Mouse (Mus musculus): ENCODE data around the gene Wwox. TPM values are rescaled to one million over a fixed set of nuclear protein-coding genes. Genes with fewer than 3 reads are reported as not detected.

Wwox gene
- polyA plus RNA-seq, 1 experiment from 2014 or later = 11.3 TPM

DNA sequence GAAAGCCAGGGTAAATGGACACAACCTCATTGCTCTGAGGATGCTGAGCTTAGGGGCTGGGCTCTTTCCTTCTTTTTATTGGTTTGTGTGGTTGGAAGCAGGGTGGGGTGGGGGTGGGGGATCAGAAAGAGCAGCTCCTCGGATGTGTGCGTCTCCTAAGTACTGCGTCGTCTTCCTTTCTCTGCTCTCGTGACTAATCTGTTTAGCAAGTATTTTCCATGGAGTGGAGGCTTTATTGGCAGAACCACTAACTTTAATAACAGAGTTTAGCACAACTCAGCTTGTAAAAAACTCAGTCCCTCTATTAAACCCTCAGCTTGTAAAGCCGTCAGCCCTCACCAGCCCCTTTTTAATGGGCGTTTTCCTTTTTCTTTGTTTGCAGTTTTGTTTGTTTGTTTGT, 762.3 kb downstream of the Wwox start:
- Histone ChIP-seq H3K27me3 (ENCODE audit: control insufficient read depth, insufficient read depth, low read length) (peaks cover 14% of the 10 kb centered on the region), H3K9ac (ENCODE audit: low read length) (no peak overlapping the region), H3K9me3 (ENCODE audit: control insufficient read depth, low read length) (no peaks in the 10 kb centered on the region), H3K4me2 (ENCODE audit: low read length) (no peak overlapping the region), H3K36me3 (ENCODE audit: control insufficient read depth, insufficient read depth, low read length) (no peaks in the 10 kb centered on the region), H3K4me3 (ENCODE audit: control insufficient read depth in 1 of 2, insufficient read depth in 1 of 2, low read depth in 1 of 2, low read length in 2 of 2) (no peak overlapping the region), H3K27ac (replicated peaks in 1 of 2; ENCODE audit: control insufficient read depth in 1 of 2, insufficient read depth in 1 of 2, low read depth in 2 of 2, low read length in 2 of 2) (no peak overlapping the region), H3K4me1 (ENCODE audit: control insufficient read depth in 2 of 2, insufficient read depth in 2 of 2, low read length in 2 of 2) (no peaks in the 10 kb centered on the region; a peak in 1 of 4 replicates)
- WGBS = 48% methylated on average over 7 of the region's 7 CpGs
- ATAC-seq (ENCODE audit: insufficient number of reproducible peaks, insufficient read depth, low FRiP score, low read depth) = no peak

GRCm38 (mm10) chr8:115207480-115207879, 768.0 kb downstream of the Wwox start:
- Histone ChIP-seq H3K9me3 (ENCODE audit: control insufficient read depth, low read length) (no peaks in the 10 kb centered on the region), H3K9ac (ENCODE audit: low read length) (no peak overlapping the region), H3K4me1 (ENCODE audit: control insufficient read depth in 2 of 2, insufficient read depth in 2 of 2, low read length in 2 of 2) (peaks cover 5 to 6% of the 10 kb centered on the region in 2 experiments; a peak in 2 of 4 replicates), H3K36me3 (ENCODE audit: control insufficient read depth, insufficient read depth, low read length) (no peaks in the 10 kb centered on the region), H3K4me2 (ENCODE audit: low read length) (no peak overlapping the region), H3K27ac (replicated peaks in 1 of 2; ENCODE audit: control insufficient read depth in 1 of 2, insufficient read depth in 1 of 2, low read depth in 2 of 2, low read length in 2 of 2) (no peak overlapping the region), H3K4me3 (ENCODE audit: control insufficient read depth in 1 of 2, insufficient read depth in 1 of 2, low read depth in 1 of 2, low read length in 2 of 2) (no peak overlapping the region), H3K27me3 (ENCODE audit: control insufficient read depth, insufficient read depth, low read length) (0 out of 2 replicates have a peak, but pooled peaks cover 3% of the 10 kb centered on the region)
- 64% methylated on average over 11 of the region's 11 CpGs for WGBS
- no peak for ATAC-seq (ENCODE audit: insufficient number of reproducible peaks, insufficient read depth, low FRiP score, low read depth)

- Histone ChIP-seq H3K36me3 (ENCODE audit: control insufficient read depth, insufficient read depth, low read length) (no peaks in the 10 kb centered on the region), H3K9me3 (ENCODE audit: control insufficient read depth, low read length) (no peaks in the 10 kb centered on the region), H3K27ac (replicated peaks in 1 of 2; ENCODE audit: control insufficient read depth in 1 of 2, insufficient read depth in 1 of 2, low read depth in 2 of 2, low read length in 2 of 2) (no peak overlapping the region), H3K4me2 (ENCODE audit: low read length) (no peak overlapping the region), H3K9ac (ENCODE audit: low read length) (no peak overlapping the region), H3K4me1 (ENCODE audit: control insufficient read depth in 2 of 2, insufficient read depth in 2 of 2, low read length in 2 of 2) (peaks cover 5 to 6% of the 10 kb centered on the region in 2 experiments; a peak in 2 of 4 replicates), H3K27me3 (ENCODE audit: control insufficient read depth, insufficient read depth, low read length) (0 out of 2 replicates have a peak, but pooled peaks cover 3% of the 10 kb centered on the region), H3K4me3 (ENCODE audit: control insufficient read depth in 1 of 2, insufficient read depth in 1 of 2, low read depth in 1 of 2, low read length in 2 of 2) (no peak overlapping the region)
- 64% methylated on average over 15 of the region's 15 CpGs for WGBS
- ATAC-seq (ENCODE audit: insufficient number of reproducible peaks, insufficient read depth, low FRiP score, low read depth) = no peak
These were observed 769.1 kb downstream of the Wwox start for GRCm38 (mm10) chr8:115208415-115209192.

DNA sequence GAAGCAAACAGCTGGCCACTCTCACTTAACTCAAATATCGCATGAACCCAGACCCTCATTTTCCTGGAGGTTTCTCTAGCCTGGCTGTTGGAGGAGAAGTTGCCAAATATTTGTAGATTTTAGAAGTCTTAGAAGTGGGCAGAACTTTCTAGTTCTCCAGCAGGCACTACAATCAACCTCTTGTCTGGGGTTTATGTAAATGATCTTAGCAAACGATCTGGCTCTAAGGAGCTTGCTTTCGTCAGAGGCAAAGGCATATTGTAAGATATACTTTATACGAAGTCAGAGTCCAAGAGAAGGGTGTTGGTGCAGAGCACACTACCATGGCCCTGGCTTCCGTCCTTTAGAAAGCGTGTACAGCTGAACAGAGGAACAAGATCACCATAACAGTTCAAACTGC, 770.6 kb downstream of the Wwox start:
- peaks cover 5 to 6% of the 10 kb centered on the region in 2 experiments; a peak in 2 of 4 replicates for H3K4me1 ChIP-seq (ENCODE audit: control insufficient read depth in 2 of 2, insufficient read depth in 2 of 2, low read length in 2 of 2)
- H3K27me3 ChIP-seq (ENCODE audit: control insufficient read depth, insufficient read depth, low read length) = 0 out of 2 replicates have a peak, but pooled peaks cover 3% of the 10 kb centered on the region
- 64% methylated on average over 6 of the region's 6 CpGs for WGBS
- no peak overlapping the region for H3K9ac ChIP-seq (ENCODE audit: low read length)
- no peaks in the 10 kb centered on the region for H3K9me3 ChIP-seq (ENCODE audit: control insufficient read depth, low read length)
- H3K4me3 ChIP-seq (ENCODE audit: control insufficient read depth in 1 of 2, insufficient read depth in 1 of 2, low read depth in 1 of 2, low read length in 2 of 2) = no peak overlapping the region
- H3K36me3 ChIP-seq (ENCODE audit: control insufficient read depth, insufficient read depth, low read length) = no peaks in the 10 kb centered on the region
- no peak overlapping the region for H3K27ac ChIP-seq (replicated peaks in 1 of 2; ENCODE audit: control insufficient read depth in 1 of 2, insufficient read depth in 1 of 2, low read depth in 2 of 2, low read length in 2 of 2)
- ATAC-seq (ENCODE audit: insufficient number of reproducible peaks, insufficient read depth, low FRiP score, low read depth) = no peak
- H3K4me2 ChIP-seq (ENCODE audit: low read length) = no peak overlapping the region

- WGBS = 79% methylated on average over 4 of the region's 4 CpGs
- H3K4me1 ChIP-seq (ENCODE audit: control insufficient read depth in 2 of 2, insufficient read depth in 2 of 2, low read length in 2 of 2) = peaks cover 9 to 11% of the 10 kb centered on the region in 2 experiments; a peak in 2 of 4 replicates
- no peak overlapping the region for H3K9ac ChIP-seq (ENCODE audit: low read length)
- 0 out of 2 replicates have a peak, but pooled peaks cover 3% of the 10 kb centered on the region for H3K27me3 ChIP-seq (ENCODE audit: control insufficient read depth, insufficient read depth, low read length)
- H3K9me3 ChIP-seq (ENCODE audit: control insufficient read depth, low read length) = no peaks in the 10 kb centered on the region
- H3K4me3 ChIP-seq (ENCODE audit: control insufficient read depth in 1 of 2, insufficient read depth in 1 of 2, low read depth in 1 of 2, low read length in 2 of 2) = no peak overlapping the region
- ATAC-seq (ENCODE audit: insufficient number of reproducible peaks, insufficient read depth, low FRiP score, low read depth) = no peak
- H3K27ac ChIP-seq (replicated peaks in 1 of 2; ENCODE audit: control insufficient read depth in 1 of 2, insufficient read depth in 1 of 2, low read depth in 2 of 2, low read length in 2 of 2) = no peak overlapping the region
- no peaks in the 10 kb centered on the region for H3K36me3 ChIP-seq (ENCODE audit: control insufficient read depth, insufficient read depth, low read length)
- no peak overlapping the region for H3K4me2 ChIP-seq (ENCODE audit: low read length)
These were observed 773.7 kb downstream of the Wwox start for GRCm38 (mm10) chr8:115213126-115213525.

GRCm38 (mm10) chr8:115214870-115215269, 775.4 kb downstream of the Wwox start:
- H3K27ac ChIP-seq (replicated peaks in 1 of 2; ENCODE audit: control insufficient read depth in 1 of 2, insufficient read depth in 1 of 2, low read depth in 2 of 2, low read length in 2 of 2) = no peak overlapping the region
- no peak overlapping the region for H3K9ac ChIP-seq (ENCODE audit: low read length)
- peaks cover 4 to 5% of the 10 kb centered on the region in 2 experiments; a peak in 1 of 4 replicates for H3K4me1 ChIP-seq (ENCODE audit: control insufficient read depth in 2 of 2, insufficient read depth in 2 of 2, low read length in 2 of 2)
- WGBS = 88% methylated on average over 17 of the region's 17 CpGs
- no peaks in the 10 kb centered on the region for H3K36me3 ChIP-seq (ENCODE audit: control insufficient read depth, insufficient read depth, low read length)
- no peak overlapping the region for H3K4me3 ChIP-seq (ENCODE audit: control insufficient read depth in 1 of 2, insufficient read depth in 1 of 2, low read depth in 1 of 2, low read length in 2 of 2)
- 0 out of 2 replicates have a peak, but pooled peaks cover 3% of the 10 kb centered on the region for H3K27me3 ChIP-seq (ENCODE audit: control insufficient read depth, insufficient read depth, low read length)
- ATAC-seq (ENCODE audit: insufficient number of reproducible peaks, insufficient read depth, low FRiP score, low read depth) = no peak
- no peaks in the 10 kb centered on the region for H3K9me3 ChIP-seq (ENCODE audit: control insufficient read depth, low read length)
- no peak overlapping the region for H3K4me2 ChIP-seq (ENCODE audit: low read length)

DNA sequence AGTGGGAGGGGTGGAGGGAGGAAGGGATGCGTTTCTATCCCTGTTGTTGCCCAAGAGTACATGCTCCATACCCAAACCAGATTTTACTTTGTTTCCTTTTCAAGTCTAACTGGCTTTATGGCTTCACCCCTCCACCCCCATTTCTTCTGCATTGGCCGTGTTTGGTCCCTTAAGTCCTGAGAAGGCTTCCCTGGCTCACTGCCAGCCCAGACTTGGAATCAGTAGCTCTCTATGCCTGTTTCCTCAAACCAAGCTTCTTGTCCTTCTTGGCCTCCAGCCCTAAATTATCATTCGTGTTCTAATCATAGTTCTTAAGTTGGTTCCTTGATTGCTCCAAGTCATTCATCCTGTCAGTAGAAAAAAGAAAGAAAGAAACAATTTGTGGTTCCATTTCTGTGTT, 777.3 kb downstream of the Wwox start:
- H3K4me3 ChIP-seq (ENCODE audit: control insufficient read depth in 1 of 2, insufficient read depth in 1 of 2, low read depth in 1 of 2, low read length in 2 of 2) = no peak overlapping the region
- ATAC-seq (ENCODE audit: insufficient number of reproducible peaks, insufficient read depth, low FRiP score, low read depth) = no peak

More for the DNA sequence above, 777.3 kb downstream of the Wwox start:
- Histone ChIP-seq H3K4me1 (ENCODE audit: control insufficient read depth in 2 of 2, insufficient read depth in 2 of 2, low read length in 2 of 2) (peaks cover 4 to 5% of the 10 kb centered on the region in 2 experiments; a peak in 1 of 4 replicates), H3K27me3 (ENCODE audit: control insufficient read depth, insufficient read depth, low read length) (no peaks in the 10 kb centered on the region), H3K27ac (replicated peaks in 1 of 2; ENCODE audit: control insufficient read depth in 1 of 2, insufficient read depth in 1 of 2, low read depth in 2 of 2, low read length in 2 of 2) (no peak overlapping the region), H3K36me3 (ENCODE audit: control insufficient read depth, insufficient read depth, low read length) (no peaks in the 10 kb centered on the region), H3K4me2 (ENCODE audit: low read length) (no peak overlapping the region), H3K9ac (ENCODE audit: low read length) (no peak overlapping the region), H3K9me3 (ENCODE audit: control insufficient read depth, low read length) (no peaks in the 10 kb centered on the region)
- WGBS = 44% methylated on average over 3 of the region's 3 CpGs
